Mouse (Mus musculus) forebrain, embryonic 12.5 days (tissue): Measurements from ENCODE around the gene Tbc1d10b. TPM values are rescaled to one million over a fixed set of nuclear protein-coding genes. Genes with fewer than 3 reads are reported as not detected.
A peak's percentile ranks its signal among the peaks of the same experiment; 100 is the strongest.

Experiments used
- ATAC-seq: fragments of 200-750 bp; cut with Nextera tagmentation; 2 replicates; pipeline ENCODE4 v1.8.0; 2017; ENCODE audit warnings: moderate TSS enrichment; ENCODE audit not compliant: low FRiP score
- H3K27ac ChIP-seq: fragments of 300-500 bp; sonication (generic); 2 replicates; pipeline ENCODE4 v1.5.1; 2016; ENCODE audit warnings: mild to moderate bottlenecking
- H3K27me3 ChIP-seq: fragments of 300-500 bp; sonication (generic); 2 replicates; pipeline ENCODE4 v1.6.1; 2016; ENCODE audit warnings: mild to moderate bottlenecking
- H3K36me3 ChIP-seq: fragments of 300-500 bp; sonication (generic); replicated peaks from 2 replicates; pipeline ENCODE4 v1.6.1; 2016; ENCODE audit warnings: mild to moderate bottlenecking
- H3K4me1 ChIP-seq: fragments of 300-500 bp; sonication (generic); 2 replicates; pipeline ENCODE4 v1.6.1; 2016
- H3K4me2 ChIP-seq: fragments of 300-500 bp; sonication (generic); 2 replicates; pipeline ENCODE4 v1.6.1; 2016; ENCODE audit warnings: mild to moderate bottlenecking, moderate library complexity
- H3K4me3 ChIP-seq: fragments of 300-500 bp; sonication (generic); replicated peaks from 2 replicates; pipeline ENCODE4 v1.5.1; 2016; ENCODE audit warnings: mild to moderate bottlenecking
- H3K9ac ChIP-seq: fragments of 300-500 bp; sonication (generic); 2 replicates; pipeline ENCODE4 v1.6.1; 2016; ENCODE audit warnings: mild to moderate bottlenecking
- H3K9me3 ChIP-seq: fragments of 300-500 bp; sonication (generic); 2 replicates; pipeline ENCODE4 v1.6.1; 2016
- WGBS: fragments of 180-500 bp; shearing (Covaris S2); methylation state at CpG from one replicate; pipeline ENCODE4 v1.1.7; 2016; 5-methylcytosine and 5-hydroxymethylcytosine counted together
- polyA plus RNA-seq: library from polyadenylated mRNA; unstranded; fragments of >200 nt; fragmentation: Nextera tagmentation; extraction: Ambion mirVana; gene quantifications from 2 replicates; pipeline ENCODE4 v1.2.1, GENCODE M21; 2016

The Tbc1d10b gene
- polyA plus RNA-seq, 1 experiment from 2014 or later = 34.3 TPM

GRCm38 (mm10) chr7:127211014-127211745, 2.9 kb upstream of the Tbc1d10b start:
- 78% methylated on average over 5 of the region's 5 CpGs for WGBS
- no peak for ATAC-seq
- Histone ChIP-seq H3K4me1 (peaks cover 29% of the 10 kb centered on the region), H3K27me3 (peaks cover 28% of the 10 kb centered on the region), H3K4me2 (no peak overlapping the region), H3K4me3 (no peak overlapping the region), H3K9ac (0 out of 2 replicates have a peak overlapping the region, but pooled peaks have one; percentile 12), H3K27ac (no peak overlapping the region), H3K9me3 (no peaks in the 10 kb centered on the region), H3K36me3 (no peaks in the 10 kb centered on the region)

- Histone ChIP-seq H3K9ac (no peak overlapping the region), H3K4me3 (no peak overlapping the region), H3K4me1 (peaks cover 34% of the 10 kb centered on the region), H3K9me3 (no peaks in the 10 kb centered on the region), H3K27ac (no peak overlapping the region), H3K27me3 (peaks cover 25% of the 10 kb centered on the region), H3K36me3 (peaks cover 1% of the 10 kb centered on the region; the same call in 1 of the 2 replicates), H3K4me2 (no peak overlapping the region; the same call in 1 of the 2 replicates)
- 93% methylated on average over 4 of the region's 4 CpGs for WGBS
- ATAC-seq = no peak
These were observed 2.0 kb upstream of the Tbc1d10b start for GRCm38 (mm10) chr7:127210266-127210665.

- Histone ChIP-seq H3K27me3 (peaks cover 21% of the 10 kb centered on the region), H3K9me3 (no peaks in the 10 kb centered on the region), H3K36me3 (peaks cover 5% of the 10 kb centered on the region; the same call in 1 of the 2 replicates), H3K27ac (no peak overlapping the region), H3K4me1 (peaks cover 35% of the 10 kb centered on the region), H3K9ac (no peak overlapping the region), H3K4me2 (peak overlapping the region; percentile 67), H3K4me3 (no peak overlapping the region)
- WGBS = 83% methylated on average over 5 of the region's 5 CpGs
- ATAC-seq = no peak
These were observed 1.6 kb upstream of the Tbc1d10b start for GRCm38 (mm10) chr7:127209851-127210250.

- Histone ChIP-seq H3K9ac (peak within 1 kb of the TSS; percentile 96), H3K4me1 (peaks cover 35% of the 10 kb centered on the region), H3K36me3 (peaks cover 11% of the 10 kb centered on the region), H3K9me3 (no peaks in the 10 kb centered on the region), H3K4me3 (peak within 1 kb of the TSS; percentile 96), H3K4me2 (peak within 1 kb of the TSS; percentile 100), H3K27me3 (peaks cover 10% of the 10 kb centered on the region), H3K27ac (peak within 1 kb of the TSS; percentile 87)
- ATAC-seq = peak; percentile 94
- WGBS = under 1% methylated on average over 32 of the region's 44 CpGs
These were observed 528 bp upstream of the Tbc1d10b start, which contains the start of gene Mylpf for GRCm38 (mm10) chr7:127208553-127209438. Gene Mylpf, plus strand, starts transcription at chr7:127208890.

GRCm38 (mm10) chr7:127207374-127208294, 634 bp downstream of the Tbc1d10b start:
- Histone ChIP-seq H3K9ac (peak overlapping the region; percentile 96), H3K4me1 (peaks cover 35% of the 10 kb centered on the region), H3K9me3 (no peaks in the 10 kb centered on the region), H3K4me3 (peak overlapping the region; percentile 96), H3K4me2 (peak overlapping the region; percentile 100), H3K36me3 (peaks cover 23% of the 10 kb centered on the region), H3K27me3 (0 out of 2 replicates have a peak, but pooled peaks cover 2% of the 10 kb centered on the region), H3K27ac (peak overlapping the region; percentile 87)
- under 1% methylated on average over 53 of the region's 53 CpGs for WGBS
- ATAC-seq = peak; percentile 12; the same call in 1 of the 2 replicates

GRCm38 (mm10) chr7:127206606-127207005, 1.7 kb downstream of the Tbc1d10b start:
- WGBS = 73% methylated on average over 2 of the region's 2 CpGs
- no peak for ATAC-seq
- Histone ChIP-seq H3K27ac (no peak overlapping the region), H3K4me2 (peak overlapping the region; percentile 100), H3K4me3 (peak overlapping the region; percentile 96), H3K9me3 (no peaks in the 10 kb centered on the region), H3K4me1 (peaks cover 35% of the 10 kb centered on the region), H3K27me3 (no peaks in the 10 kb centered on the region), H3K9ac (peak overlapping the region; percentile 96), H3K36me3 (peaks cover 31% of the 10 kb centered on the region)

GRCm38 (mm10) chr7:127196484-127196883, 11.8 kb downstream of the Tbc1d10b start:
- no peak for ATAC-seq
- peak overlapping the region; percentile 76 for H3K4me3 ChIP-seq
- peaks cover 78% of the 10 kb centered on the region for H3K36me3 ChIP-seq
- no peaks in the 10 kb centered on the region for H3K9me3 ChIP-seq
- peaks cover 22% of the 10 kb centered on the region for H3K4me1 ChIP-seq
- H3K27ac ChIP-seq = peak overlapping the region; percentile 75
- H3K27me3 ChIP-seq = no peaks in the 10 kb centered on the region
- WGBS = 58% methylated on average over 11 of the region's 11 CpGs
- H3K4me2 ChIP-seq = peak overlapping the region; percentile 61
- H3K9ac ChIP-seq = peak overlapping the region; percentile 58

GRCm38 (mm10) chr7:127195544-127196295, 12.5 kb downstream of the Tbc1d10b start, which contains the start of gene Cd2bp2:
Gene Cd2bp2, minus strand, starts transcription at chr7:127196050.
- Histone ChIP-seq H3K4me2 (peak within 1 kb of the TSS; percentile 87), H3K27ac (peak within 1 kb of the TSS; percentile 89), H3K9me3 (no peaks in the 10 kb centered on the region), H3K27me3 (no peaks in the 10 kb centered on the region), H3K36me3 (peaks cover 79% of the 10 kb centered on the region), H3K9ac (peak within 1 kb of the TSS; percentile 83), H3K4me3 (peak within 1 kb of the TSS; percentile 76), H3K4me1 (peaks cover 22% of the 10 kb centered on the region)
- peak; percentile 97 for ATAC-seq
- WGBS = under 1% methylated on average over 51 of the region's 51 CpGs

GRCm38 (mm10) chr7:127194633-127195029, 13.6 kb downstream of the Tbc1d10b start:
- Histone ChIP-seq H3K36me3 (peaks cover 69% of the 10 kb centered on the region), H3K27me3 (no peaks in the 10 kb centered on the region), H3K4me1 (peaks cover 22% of the 10 kb centered on the region), H3K4me3 (peak overlapping the region; percentile 76), H3K9me3 (no peaks in the 10 kb centered on the region), H3K27ac (peak overlapping the region; percentile 89; the same call in 1 of the 2 replicates), H3K9ac (peak overlapping the region; percentile 83), H3K4me2 (peak overlapping the region; percentile 87)
- ATAC-seq = no peak
- 83% methylated on average over 7 of the region's 7 CpGs for WGBS

- no peak overlapping the region for H3K27ac ChIP-seq
- peak overlapping the region; percentile 87 for H3K4me2 ChIP-seq
- no peaks in the 10 kb centered on the region for H3K9me3 ChIP-seq
- no peak for ATAC-seq
- peak overlapping the region; percentile 76 for H3K4me3 ChIP-seq
- 96% methylated on average over 17 of the region's 17 CpGs for WGBS
- H3K27me3 ChIP-seq = no peaks in the 10 kb centered on the region
- H3K36me3 ChIP-seq = peaks cover 64% of the 10 kb centered on the region
- H3K9ac ChIP-seq = 0 out of 2 replicates have a peak overlapping the region, but pooled peaks have one; percentile 83
- H3K4me1 ChIP-seq = peaks cover 22% of the 10 kb centered on the region
These were observed 14.1 kb downstream of the Tbc1d10b start for GRCm38 (mm10) chr7:127194011-127194632.
